Mouse (Mus musculus) erythroblast, embryonic 14.5 days (primary cell): ENCODE results near the gene Tipin.

ENCODE experiments used
- GATA1 ChIP-seq: IDR thresholded peaks from 2 replicates; pipeline ENCODE4 v1.6.1; 2012; ENCODE audit warnings: low read length, inconsistent platforms, mixed read lengths
- TAL1 ChIP-seq: IDR thresholded peaks from 3 replicates; pipeline ENCODE4 v1.6.1; 2012; ENCODE audit warnings: low read length, inconsistent platforms, mixed read lengths

GRCm38 (mm10) chr9:64282404-64282987 is 1.1 kb downstream of the Tipin start:
- TF ChIP-seq GATA1 (no peak), TAL1 (no peak)
